Mouse (Mus musculus): Measurements from ENCODE around the gene Cept1. TPM values are rescaled to one million over a fixed set of nuclear protein-coding genes. Genes with fewer than 3 reads are reported as not detected.
"Not testable (repeated sequence)": the region's sequence is repeated elsewhere in the genome, so short reads cannot be mapped to it uniquely, and the experiment has no call there.

Cept1 gene
- 27.9 and 30.0 TPM in 2 replicates for polyA plus RNA-seq (2012; rRNA removed)

GRCm38 (mm10) chr3:106547171-106547923 lies at the start of gene Cept1, which contains the start of gene Dram2:
Gene Cept1, minus strand, starts transcription at chr3:106547802.
Gene Dram2, plus strand, starts transcription at chr3:106547798.
- TF ChIP-seq POLR2A (IDR thresholded peaks at IDR 0.05; ENCODE audit: borderline replicate concordance, extremely low read depth, insufficient read depth, insufficient read length, poor library complexity, severe bottlenecking) = peak; percentile 46; the same call in 1 of the 2 replicates
- TF ChIP-seq CTCF (IDR thresholded peaks at IDR 0.05; ENCODE audit: borderline replicate concordance, extremely low read depth, insufficient read depth, insufficient read length) = no peak
- DNase-seq (ENCODE audit: low read depth) = peak; percentile 99

- DNase-seq (ENCODE audit: low read depth) = not testable (repeated sequence)
Observed at GRCm38 (mm10) chr3:106593631-106594030, 46.0 kb upstream of the Cept1 start.

- DNase-seq (ENCODE audit: low read depth) = no peak
- TF ChIP-seq POLR2A (IDR thresholded peaks at IDR 0.05; ENCODE audit: borderline replicate concordance, extremely low read depth, insufficient read depth, insufficient read length, poor library complexity, severe bottlenecking) (no peak), CTCF (IDR thresholded peaks at IDR 0.05; ENCODE audit: borderline replicate concordance, extremely low read depth, insufficient read depth, insufficient read length) (no peak)
Observed at GRCm38 (mm10) chr3:106579296-106579695, 31.7 kb upstream of the Cept1 start.

- TF ChIP-seq POLR2A (IDR thresholded peaks at IDR 0.05; ENCODE audit: borderline replicate concordance, extremely low read depth, insufficient read depth, insufficient read length, poor library complexity, severe bottlenecking) (no peak), CTCF (IDR thresholded peaks at IDR 0.05; ENCODE audit: borderline replicate concordance, extremely low read depth, insufficient read depth, insufficient read length) (no peak)
- DNase-seq (ENCODE audit: low read depth) = no peak
Observed at GRCm38 (mm10) chr3:106573191-106573590, 25.6 kb upstream of the Cept1 start.

- DNase-seq (ENCODE audit: low read depth) = no peak
- no peak for TF ChIP-seq POLR2A (IDR thresholded peaks at IDR 0.05; ENCODE audit: borderline replicate concordance, extremely low read depth, insufficient read depth, insufficient read length, poor library complexity, severe bottlenecking)
- no peak for TF ChIP-seq CTCF (IDR thresholded peaks at IDR 0.05; ENCODE audit: borderline replicate concordance, extremely low read depth, insufficient read depth, insufficient read length)
Observed at GRCm38 (mm10) chr3:106565876-106566275, 18.3 kb upstream of the Cept1 start.

- DNase-seq (ENCODE audit: low read depth) = no peak
- TF ChIP-seq CTCF (IDR thresholded peaks at IDR 0.05; ENCODE audit: borderline replicate concordance, extremely low read depth, insufficient read depth, insufficient read length) = no peak
- no peak for TF ChIP-seq POLR2A (IDR thresholded peaks at IDR 0.05; ENCODE audit: borderline replicate concordance, extremely low read depth, insufficient read depth, insufficient read length, poor library complexity, severe bottlenecking)
Observed at GRCm38 (mm10) chr3:106558271-106558670, 10.7 kb upstream of the Cept1 start.

GRCm38 (mm10) chr3:106555743-106556250 lies 8.2 kb upstream of the Cept1 start:
- TF ChIP-seq CTCF (IDR thresholded peaks at IDR 0.05; ENCODE audit: borderline replicate concordance, extremely low read depth, insufficient read depth, insufficient read length) = no peak
- no peak for TF ChIP-seq POLR2A (IDR thresholded peaks at IDR 0.05; ENCODE audit: borderline replicate concordance, extremely low read depth, insufficient read depth, insufficient read length, poor library complexity, severe bottlenecking)
- DNase-seq (ENCODE audit: low read depth) = no peak

GRCm38 (mm10) chr3:106553411-106553810 lies 5.8 kb upstream of the Cept1 start:
- TF ChIP-seq POLR2A (IDR thresholded peaks at IDR 0.05; ENCODE audit: borderline replicate concordance, extremely low read depth, insufficient read depth, insufficient read length, poor library complexity, severe bottlenecking) (no peak), CTCF (IDR thresholded peaks at IDR 0.05; ENCODE audit: borderline replicate concordance, extremely low read depth, insufficient read depth, insufficient read length) (no peak)

GRCm38 (mm10) chr3:106548971-106549370 lies 1.4 kb upstream of the Cept1 start:
- TF ChIP-seq POLR2A (IDR thresholded peaks at IDR 0.05; ENCODE audit: borderline replicate concordance, extremely low read depth, insufficient read depth, insufficient read length, poor library complexity, severe bottlenecking) (no peak), CTCF (IDR thresholded peaks at IDR 0.05; ENCODE audit: borderline replicate concordance, extremely low read depth, insufficient read depth, insufficient read length) (no peak)

More at GRCm38 (mm10) chr3:106553411-106553810, 5.8 kb upstream of the Cept1 start:
- no peak for DNase-seq (ENCODE audit: low read depth)

GRCm38 (mm10) chr3:106547924-106548539 lies 430 bp upstream of the Cept1 start:
- no peak for TF ChIP-seq CTCF (IDR thresholded peaks at IDR 0.05; ENCODE audit: borderline replicate concordance, extremely low read depth, insufficient read depth, insufficient read length)
- TF ChIP-seq POLR2A (IDR thresholded peaks at IDR 0.05; ENCODE audit: borderline replicate concordance, extremely low read depth, insufficient read depth, insufficient read length, poor library complexity, severe bottlenecking) = no peak
- peak; percentile 57 for DNase-seq (ENCODE audit: low read depth)

More at GRCm38 (mm10) chr3:106548971-106549370, 1.4 kb upstream of the Cept1 start:
- no peak for DNase-seq (ENCODE audit: low read depth)

GRCm38 (mm10) chr3:106544721-106545316 lies 2.8 kb downstream of the Cept1 start:
- TF ChIP-seq CTCF (IDR thresholded peaks at IDR 0.05; ENCODE audit: borderline replicate concordance, extremely low read depth, insufficient read depth, insufficient read length) = no peak
- TF ChIP-seq POLR2A (IDR thresholded peaks at IDR 0.05; ENCODE audit: borderline replicate concordance, extremely low read depth, insufficient read depth, insufficient read length, poor library complexity, severe bottlenecking) = no peak
- DNase-seq (ENCODE audit: low read depth) = no peak

All from brain, embryonic 14.5 days (tissue).